Mouse (Mus musculus) brown adipose tissue, adult 24 weeks (tissue): Measurements from ENCODE around the gene Extl1. TPM values are rescaled to one million over a fixed set of nuclear protein-coding genes. Genes with fewer than 3 reads are reported as not detected.

Source experiments
- H3K27ac ChIP-seq: fragments of 200-500 bp; replicated peaks from 2 replicates; pipeline ENCODE4 v1.5.1; 2012; ENCODE audit warnings: low read depth, mild to moderate bottlenecking, low read length
- H3K4me1 ChIP-seq: fragments of 200-500 bp; 2 replicates; pipeline ENCODE4 v1.6.1; 2012; ENCODE audit warnings: low read length, mixed read lengths; ENCODE audit not compliant: control insufficient read depth, insufficient read depth, insufficient read length
- H3K4me3 ChIP-seq: fragments of 200-500 bp; 2 replicates; pipeline ENCODE4 v1.5.1; 2012; ENCODE audit warnings: low read depth, mild to moderate bottlenecking, low read length, moderate library complexity; ENCODE audit not compliant: insufficient read depth
- polyA plus RNA-seq: library from polyadenylated mRNA; stranded (reverse); fragments of >200 nt; gene quantifications from 2 replicates; pipeline ENCODE4 v1.2.4, GENCODE M21; 2012; ENCODE audit not compliant: missing spikeins, insufficient read depth, insufficient read length

Extl1 gene
- polyA plus RNA-seq, 1 experiment = 0.52 TPM

GRCm38 (mm10) chr4:134319674-134320073 lies 64.0 kb downstream of the Extl1 start:
- Histone ChIP-seq H3K4me3 (no peak overlapping the region), H3K27ac (no peak overlapping the region), H3K4me1 (no peaks in the 10 kb centered on the region)

- no peak overlapping the region for H3K27ac ChIP-seq
- H3K4me3 ChIP-seq = no peak overlapping the region
- H3K4me1 ChIP-seq = no peaks in the 10 kb centered on the region
Observed at GRCm38 (mm10) chr4:134319074-134319473, 64.6 kb downstream of the Extl1 start.

- Histone ChIP-seq H3K4me1 (no peaks in the 10 kb centered on the region), H3K27ac (no peak overlapping the region)
Observed at GRCm38 (mm10) chr4:134316390-134316789, 67.3 kb downstream of the Extl1 start.

GRCm38 (mm10) chr4:134315470-134315869 lies 68.2 kb downstream of the Extl1 start:
- Histone ChIP-seq H3K4me1 (no peaks in the 10 kb centered on the region), H3K4me3 (no peak overlapping the region), H3K27ac (no peak overlapping the region)

More at GRCm38 (mm10) chr4:134316390-134316789, 67.3 kb downstream of the Extl1 start:
- H3K4me3 ChIP-seq = no peak overlapping the region

- H3K4me1 ChIP-seq = no peaks in the 10 kb centered on the region
- no peak within 1 kb of the TSS for H3K27ac ChIP-seq
- H3K4me3 ChIP-seq = no peak within 1 kb of the TSS
Observed at GRCm38 (mm10) chr4:134314876-134315275, 68.8 kb downstream of the Extl1 start, which contains the start of gene Trim63. Gene Trim63 (plus strand): TSS chr4:134315120.

- Histone ChIP-seq H3K4me1 (no peaks in the 10 kb centered on the region), H3K4me3 (no peak overlapping the region), H3K27ac (no peak overlapping the region)
Observed at GRCm38 (mm10) chr4:134314081-134314655, 69.5 kb downstream of the Extl1 start.

- Histone ChIP-seq H3K27ac (no peak overlapping the region), H3K4me3 (no peak overlapping the region), H3K4me1 (no peaks in the 10 kb centered on the region)
Observed at GRCm38 (mm10) chr4:134312901-134313300, 70.7 kb downstream of the Extl1 start.

GRCm38 (mm10) chr4:134312341-134312740 lies 71.3 kb downstream of the Extl1 start:
- Histone ChIP-seq H3K27ac (no peak overlapping the region), H3K4me1 (no peaks in the 10 kb centered on the region), H3K4me3 (no peak overlapping the region)

- Histone ChIP-seq H3K4me1 (peaks cover 2% of the 10 kb centered on the region), H3K27ac (no peak overlapping the region)
Observed at GRCm38 (mm10) chr4:134311784-134312183, 71.9 kb downstream of the Extl1 start.

GRCm38 (mm10) chr4:134310656-134311055 lies 73.0 kb downstream of the Extl1 start:
- Histone ChIP-seq H3K27ac (no peak overlapping the region), H3K4me3 (no peak overlapping the region), H3K4me1 (peaks cover 2% of the 10 kb centered on the region)

More at GRCm38 (mm10) chr4:134311784-134312183, 71.9 kb downstream of the Extl1 start:
- no peak overlapping the region for H3K4me3 ChIP-seq

- Histone ChIP-seq H3K4me1 (peaks cover 2% of the 10 kb centered on the region), H3K27ac (no peak overlapping the region), H3K4me3 (no peak overlapping the region)
Observed at GRCm38 (mm10) chr4:134310106-134310505, 73.5 kb downstream of the Extl1 start.

- no peak overlapping the region for H3K4me3 ChIP-seq
- no peak overlapping the region for H3K27ac ChIP-seq
- peaks cover 2% of the 10 kb centered on the region for H3K4me1 ChIP-seq
Observed at GRCm38 (mm10) chr4:134307367-134308072, 76.1 kb downstream of the Extl1 start.

- Histone ChIP-seq H3K4me1 (peaks cover 2% of the 10 kb centered on the region), H3K27ac (no peak overlapping the region), H3K4me3 (no peak overlapping the region)
Observed at GRCm38 (mm10) chr4:134306963-134307362, 76.7 kb downstream of the Extl1 start.
